ENCODE assay signal across 31 mouse cellular contexts in genomic region chr9:101610338-101610737, GRCm38 (mm10).
DNase-seq lines count a peak whose midpoint lies in the region; ATAC-seq and TF ChIP-seq lines count a peak whose summit lies in the region.
"Had no signal": no experiment of that assay in that cellular context is flagged by ENCODE, and none has a peak within 500 bp of the region (broad histone marks: within the 10 kb centered on the region; RNA-seq: fewer than 3 reads in every experiment).

No protein-coding gene starts in this region.

- peak; percentile 18 for DNase-seq in adrenal gland, postnatal 25 days
- DNase-seq in adrenal gland, postnatal 36 days, result no peak
- peak; percentile 98 for DNase-seq in brain, adult 2 months (ENCODE audit: low read depth, low spot score)
- peak; percentile 89 to 96 for DNase-seq in cerebellum, adult 2 months
- DNase-seq in cerebellum, postnatal 14 days, result peak; percentile 94 to 96
- DNase-seq in heart, postnatal 4 days, result no peak
- DNase-seq: adrenal gland, adult 8-10 months; gastrocnemius, postnatal 14 days; kidney, adult 18-20 months; kidney, postnatal 4 days; liver, embryonic 13.5 days; lung, adult 2 months; right cerebral cortex, adult 18-20 months; right cerebral cortex, postnatal 4 days; thymus, adult 2 months; thymus, postnatal 36 days had no signal

- 15% methylated on average over 4 of the region's 4 CpGs for WGBS in cerebellum, adult 2 months
- WGBS in kidney, embryonic 14.5 days, result 82% methylated on average over 4 of the region's 4 CpGs
- WGBS in kidney, embryonic 16.5 days, result 84% methylated on average over 4 of the region's 4 CpGs

- no peaks in the 10 kb centered on the region for H3K9me3 ChIP-seq in kidney, embryonic 14.5 days (ENCODE audit: control insufficient read depth, low read length)
- no peaks in the 10 kb centered on the region for H3K9me3 ChIP-seq in kidney, embryonic 16.5 days (ENCODE audit: low read length)
- H3K9me3 ChIP-seq: forebrain, embryonic 13.5 days; heart, embryonic 10.5 days; heart, embryonic 15.5 days; limb, embryonic 10.5 days; limb, embryonic 15.5 days; liver, embryonic 13.5 days; midbrain, embryonic 10.5 days; neural tube, embryonic 12.5 days had no signal

- TF ChIP-seq CTCF in cerebellum, adult 2 months (IDR thresholded peaks at IDR 0.05; ENCODE audit: borderline replicate concordance, insufficient read depth, low read depth, low read length), result no peak

- ATAC-seq in kidney, embryonic 14.5 days (ENCODE audit: low FRiP score, low TSS enrichment), result no peak
- ATAC-seq in kidney, embryonic 16.5 days (ENCODE audit: low FRiP score, low TSS enrichment), result no peak
- ATAC-seq: forebrain, embryonic 13.5 days; midbrain, embryonic 16.5 days had no signal

- H3K27ac ChIP-seq in cerebellum, adult 2 months (ENCODE audit: insufficient read depth, low read length), result no peak overlapping the region
- H3K27ac ChIP-seq in kidney, embryonic 14.5 days (ENCODE audit: low read depth, low read length), result no peak overlapping the region
- no peak overlapping the region for H3K27ac ChIP-seq in kidney, embryonic 16.5 days (ENCODE audit: low read length)
- H3K27ac ChIP-seq: forebrain, embryonic 13.5 days; heart, embryonic 10.5 days; heart, embryonic 15.5 days; hindbrain, embryonic 14.5 days; kidney, postnatal 0 days; limb, embryonic 10.5 days; limb, embryonic 15.5 days; liver, embryonic 13.5 days; midbrain, embryonic 10.5 days; neural tube, embryonic 12.5 days; stomach, postnatal 0 days had no signal

- H3K4me2 ChIP-seq in kidney, embryonic 14.5 days (replicated peaks; ENCODE audit: low read depth, low read length), result no peak overlapping the region
- H3K4me2 ChIP-seq in kidney, embryonic 16.5 days (replicated peaks; ENCODE audit: low read depth, low read length), result no peak overlapping the region
- H3K4me2 ChIP-seq: forebrain, embryonic 13.5 days; heart, embryonic 15.5 days; hindbrain, embryonic 14.5 days; limb, embryonic 15.5 days; liver, embryonic 13.5 days; neural tube, embryonic 12.5 days had no signal

- H3K9ac ChIP-seq in kidney, embryonic 14.5 days (ENCODE audit: low read depth, low read length), result no peak overlapping the region
- H3K9ac ChIP-seq in kidney, embryonic 16.5 days (replicated peaks; ENCODE audit: low read length), result no peak overlapping the region
- H3K9ac ChIP-seq: forebrain, embryonic 13.5 days; heart, embryonic 15.5 days; hindbrain, embryonic 14.5 days; limb, embryonic 15.5 days; liver, embryonic 13.5 days; neural tube, embryonic 12.5 days had no signal

- peaks cover 42% of the 10 kb centered on the region for H3K4me1 ChIP-seq in cerebellum, adult 2 months (ENCODE audit: control insufficient read depth, insufficient read depth, low read length)
- H3K4me1 ChIP-seq in kidney, embryonic 14.5 days (ENCODE audit: control insufficient read depth, insufficient read depth, low read length), result no peaks in the 10 kb centered on the region
- H3K4me1 ChIP-seq in kidney, embryonic 16.5 days (ENCODE audit: insufficient read depth, low read length), result no peaks in the 10 kb centered on the region
- H3K4me1 ChIP-seq: forebrain, embryonic 13.5 days; limb, embryonic 10.5 days; limb, embryonic 15.5 days; liver, embryonic 13.5 days; midbrain, embryonic 10.5 days; neural tube, embryonic 12.5 days had no signal

- H3K36me3 ChIP-seq in kidney, embryonic 14.5 days (ENCODE audit: control insufficient read depth, insufficient read depth, low read length), result no peaks in the 10 kb centered on the region
- no peaks in the 10 kb centered on the region for H3K36me3 ChIP-seq in kidney, embryonic 16.5 days (ENCODE audit: insufficient read depth, low read length)
- H3K36me3 ChIP-seq: heart, embryonic 10.5 days; heart, embryonic 15.5 days; limb, embryonic 10.5 days; limb, embryonic 15.5 days; liver, embryonic 13.5 days; midbrain, embryonic 10.5 days; neural tube, embryonic 12.5 days had no signal

- no peaks in the 10 kb centered on the region for H3K27me3 ChIP-seq in cerebellum, adult 2 months (ENCODE audit: control insufficient read depth, insufficient read depth, low read length)
- no peaks in the 10 kb centered on the region for H3K27me3 ChIP-seq in kidney, embryonic 14.5 days (ENCODE audit: control insufficient read depth, insufficient read depth, low read length)
- H3K27me3 ChIP-seq in kidney, embryonic 16.5 days (ENCODE audit: insufficient read depth, low read length), result no peaks in the 10 kb centered on the region
- H3K27me3 ChIP-seq: CH12.LX; forebrain, embryonic 13.5 days; heart, embryonic 15.5 days; limb, embryonic 15.5 days; liver, embryonic 13.5 days; neural tube, embryonic 12.5 days had no signal

- H3K4me3 ChIP-seq in cerebellum, adult 2 months (replicated peaks; ENCODE audit: insufficient read depth, low read depth, low read length), result no peak overlapping the region
- H3K4me3 ChIP-seq in kidney, embryonic 14.5 days (ENCODE audit: low read length), result no peak overlapping the region
- H3K4me3 ChIP-seq in kidney, embryonic 16.5 days (ENCODE audit: low read length), result no peak overlapping the region
- H3K4me3 ChIP-seq: forebrain, embryonic 13.5 days; heart, embryonic 10.5 days; heart, embryonic 15.5 days; limb, embryonic 10.5 days; limb, embryonic 15.5 days; liver, embryonic 13.5 days; midbrain, embryonic 10.5 days; myocyte; neural tube, embryonic 12.5 days had no signal

- no peak for TF ChIP-seq POLR2A in cerebellum, adult 2 months (IDR thresholded peaks at IDR 0.05; ENCODE audit: borderline replicate concordance, insufficient read depth, low read length)

Comparison
In these comparisons a context has a peak if more than half of its experiments do, and no peak if none do; other contexts are left out.
1. DNase-seq: peak in adrenal gland, postnatal 25 days (single experiment), brain, adult 2 months (single experiment), cerebellum, adult 2 months (2 of 2) and cerebellum, postnatal 14 days (2 of 2); none in adrenal gland, postnatal 36 days (0 of 2) and heart, postnatal 4 days (single experiment).